Mouse (Mus musculus): ENCODE measurements around the gene Parva. TPM values are rescaled to one million over a fixed set of nuclear protein-coding genes. Genes with fewer than 3 reads are reported as not detected.

Gene Parva
- total RNA-seq, 2 experiments from 2014 or later, result 49.3 to 50.9 TPM

DNA sequence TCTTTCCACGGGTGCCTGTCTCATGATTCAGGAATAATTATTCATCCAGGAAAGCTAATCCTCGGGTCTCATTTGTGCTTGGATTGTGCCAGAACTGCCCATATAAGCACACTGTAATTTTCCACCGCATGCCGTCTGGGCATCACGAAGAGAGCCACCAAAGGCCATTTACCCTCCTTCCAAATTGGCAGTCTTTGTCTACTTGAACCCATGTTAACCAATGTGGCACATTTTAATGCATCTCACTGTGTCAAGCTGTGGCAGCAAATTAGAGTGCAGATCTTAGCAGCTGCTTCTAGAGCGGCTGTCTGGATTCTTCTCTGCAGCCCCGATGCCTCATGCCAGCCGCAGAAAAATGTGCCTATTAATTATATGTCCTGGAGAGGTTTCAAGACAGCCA lies 176.9 kb downstream of the Parva start:
- DNase-seq, result no peak

DNA sequence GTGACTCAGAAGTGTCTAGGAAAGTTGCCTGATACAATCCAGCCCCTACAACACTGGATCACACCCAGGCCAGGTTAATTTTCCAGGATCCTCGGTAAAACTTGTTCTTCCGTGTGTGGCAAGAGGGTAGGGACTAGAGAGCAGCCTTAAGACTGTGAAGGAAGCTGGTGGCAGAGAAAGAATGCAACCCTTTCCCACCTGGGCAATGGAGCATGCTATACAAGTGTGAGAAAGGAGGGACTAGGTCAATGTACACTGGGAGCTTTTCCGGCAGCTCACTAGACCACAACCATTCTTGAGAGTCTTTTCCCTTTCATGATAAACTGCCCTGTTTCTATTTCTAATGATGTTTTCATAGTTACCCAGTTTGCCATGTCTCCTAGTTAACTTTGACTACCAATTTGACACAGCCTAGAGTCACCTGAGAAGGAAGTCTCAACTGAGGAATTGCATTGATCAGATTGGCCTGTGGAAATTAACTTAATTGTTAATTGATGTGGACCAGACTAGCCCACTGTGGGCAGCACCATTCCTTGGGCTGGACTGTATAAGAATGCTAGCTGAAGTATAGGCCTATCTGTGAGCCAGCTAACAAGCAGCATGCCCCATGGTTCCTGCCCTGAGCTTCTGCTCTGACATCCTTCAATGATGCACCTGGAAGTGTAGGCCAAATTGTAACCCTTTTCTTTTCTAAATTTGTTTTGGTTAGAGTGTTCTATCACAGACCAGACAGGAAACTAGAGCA lies 186.9 kb downstream of the Parva start:
- no peak for DNase-seq

DNA sequence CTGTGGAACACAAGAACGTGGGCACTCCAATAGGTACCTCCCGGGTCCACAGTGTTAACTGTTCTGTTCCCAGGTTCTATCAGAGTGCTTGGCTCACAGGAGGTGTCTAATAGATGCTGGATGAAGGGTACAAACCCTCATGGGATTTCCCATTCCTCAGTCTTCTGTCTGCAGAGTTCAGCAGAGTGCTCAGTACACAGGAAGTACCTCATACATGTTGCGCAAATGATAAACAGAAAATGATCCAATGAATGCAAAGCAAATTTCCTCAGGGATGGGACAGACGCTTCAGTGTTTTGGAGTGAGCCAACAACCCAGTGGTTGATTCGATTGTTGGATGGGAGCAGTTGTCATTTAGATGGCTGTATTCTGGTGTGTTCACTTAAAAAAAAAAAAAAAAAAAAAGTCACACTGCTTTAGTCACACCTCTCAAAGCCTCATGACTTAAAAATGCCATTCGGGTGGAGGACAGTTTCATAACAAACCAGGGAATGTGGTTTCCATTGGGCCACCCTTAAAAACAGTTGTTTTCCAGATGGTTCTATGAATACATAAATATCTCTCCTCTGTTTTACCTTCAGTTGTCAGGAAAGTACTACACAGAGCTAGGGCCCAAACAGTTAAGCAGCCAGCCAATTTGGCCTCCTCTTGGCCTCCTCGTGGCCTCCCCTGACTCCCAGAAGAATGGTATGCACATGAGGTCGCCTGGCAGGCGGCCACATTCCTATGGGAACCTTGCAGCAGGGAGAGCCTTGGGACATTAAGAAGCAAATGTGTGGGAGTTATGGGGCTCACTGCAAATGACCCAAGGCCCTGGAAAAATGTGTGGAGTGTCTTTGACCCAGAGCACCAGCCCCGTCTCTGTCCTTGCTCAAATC lies 187.7 kb downstream of the Parva start:
- DNase-seq, result no peak

DNA sequence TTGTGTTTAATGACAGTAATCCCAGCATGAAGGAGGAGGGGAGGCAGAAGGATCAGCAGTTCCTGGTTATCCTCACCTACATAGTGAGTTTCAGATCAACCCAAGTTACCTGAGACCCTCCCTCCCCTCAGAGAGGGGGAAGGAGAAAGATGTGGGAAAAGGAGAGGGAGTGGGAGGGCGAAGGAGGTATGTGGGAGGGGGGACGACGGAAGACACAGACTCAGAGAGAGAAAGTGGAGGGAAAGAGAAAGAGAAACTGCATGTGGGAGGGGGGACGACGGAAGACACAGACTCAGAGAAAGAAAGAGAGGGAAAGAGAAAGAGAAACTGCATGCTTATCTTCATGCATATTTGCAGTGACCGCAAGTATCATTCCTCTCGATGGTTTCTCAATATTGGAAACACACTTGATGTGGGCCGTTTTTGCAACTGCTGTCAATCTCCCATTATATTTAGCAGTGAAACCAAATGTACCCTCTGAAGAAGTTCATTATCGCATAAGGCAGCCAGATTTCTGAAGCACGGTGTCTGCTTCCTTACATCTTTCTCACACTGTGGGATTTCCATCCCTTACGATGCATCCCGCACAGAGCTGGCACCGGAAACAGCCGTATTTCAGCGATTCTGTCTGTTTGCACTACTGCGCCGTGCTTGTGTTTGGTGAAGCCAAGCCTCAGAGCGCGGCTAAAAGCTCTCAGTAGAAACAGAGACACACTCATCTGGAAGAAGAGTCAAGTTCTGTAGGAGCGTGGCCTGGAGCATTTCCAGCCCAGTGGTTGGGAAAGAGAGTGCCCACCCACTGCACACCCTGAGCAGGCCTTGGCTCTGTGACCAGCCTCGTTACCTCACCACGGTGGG lies 193.2 kb downstream of the Parva start:
- peak; percentile 32 to 43 for DNase-seq

DNA sequence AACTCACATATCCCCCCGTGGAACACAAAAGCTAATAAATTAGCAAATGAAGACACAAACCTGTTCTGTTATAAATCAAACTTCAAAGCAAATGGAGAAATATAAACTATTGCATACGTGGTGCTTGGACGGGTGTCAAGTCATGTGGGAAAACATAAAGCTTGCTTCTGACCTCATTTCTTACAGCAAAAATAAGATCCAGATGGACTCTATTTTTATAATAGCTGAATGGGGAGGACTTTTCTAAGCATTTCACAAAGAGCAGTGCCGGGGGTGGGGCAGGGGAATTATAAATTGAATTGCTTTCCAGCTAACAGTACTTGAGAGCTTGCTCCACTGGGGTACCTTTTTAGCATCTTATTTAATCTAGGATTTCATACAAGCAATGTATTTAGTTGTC lies 200.2 kb downstream of the Parva start:
- DNase-seq, result no peak

DNA sequence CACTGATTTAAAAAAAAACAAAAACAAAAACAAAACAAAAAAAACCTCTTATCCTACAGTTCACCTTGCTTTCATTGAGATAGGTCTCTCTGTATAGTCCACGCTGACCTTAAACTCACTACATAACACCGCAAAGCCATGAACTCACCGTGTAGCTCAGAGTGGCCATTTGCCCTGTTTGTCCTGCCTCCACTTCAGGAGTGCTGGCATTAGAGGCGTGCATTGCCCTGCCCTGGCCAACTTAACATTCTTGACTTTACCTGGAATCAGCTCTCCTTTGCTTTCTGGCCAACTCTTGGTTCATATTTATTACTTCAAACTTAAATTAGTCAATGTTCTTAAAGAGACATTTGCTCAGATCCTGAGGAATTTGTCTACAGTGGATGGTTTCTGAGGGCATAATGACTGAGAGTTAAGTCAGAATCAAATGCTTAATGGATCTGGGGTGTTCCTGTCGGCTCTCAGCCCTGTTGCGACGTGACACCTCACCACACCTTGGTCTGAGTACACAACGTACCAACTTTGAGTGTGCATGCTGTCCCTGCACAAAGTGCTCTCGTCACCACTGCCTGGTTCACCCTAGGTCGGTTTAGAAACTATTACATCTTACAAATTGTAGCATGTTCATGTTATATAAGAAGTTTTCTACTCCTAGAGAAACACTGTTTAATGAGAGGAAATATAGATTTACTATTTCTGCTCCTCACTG lies 207.4 kb downstream of the Parva start:
- no peak for DNase-seq

DNA sequence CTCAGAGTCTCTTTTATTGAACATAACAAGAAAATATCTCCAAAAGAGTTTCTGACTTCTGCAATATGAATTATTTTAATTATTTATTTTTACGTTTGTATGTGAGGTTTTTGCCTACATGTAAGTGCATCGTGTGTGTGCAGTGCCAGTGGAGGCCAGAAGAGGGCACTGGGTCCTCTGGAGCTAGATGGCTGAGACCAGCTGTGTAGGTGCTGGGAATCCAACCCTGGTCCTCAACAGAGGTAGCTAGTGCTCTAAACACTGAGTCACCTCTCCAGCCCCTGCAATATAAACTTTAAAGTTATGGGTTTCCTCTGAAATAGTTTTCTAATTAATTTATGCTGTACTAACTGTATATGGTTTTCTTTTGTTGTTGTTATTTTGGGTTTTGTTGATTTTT lies 208.6 kb downstream of the Parva start:
- DNase-seq, result no peak

Other genes starting within 250 kb of the Parva start
- 100 to 1,000 TPM; 691 to 703 TPM for gene Mical2, start 201.6 kb upstream of the Parva start, total RNA-seq (2021)

All from layer of hippocampus, postnatal 36 days (tissue).